Mouse (Mus musculus) kidney, postnatal 0 days (tissue): ENCODE measurements around the gene Tekt1. TPM values are rescaled to one million over a fixed set of nuclear protein-coding genes. Genes with fewer than 3 reads are reported as not detected.

Experiments
- ATAC-seq: fragments of 200-750 bp; cut with Nextera tagmentation; replicated peaks from 2 replicates; pipeline ENCODE4 v1.8.0; 2017; ENCODE audit warnings: low read depth, moderate number of reproducible peaks, moderate TSS enrichment, moderate library complexity; ENCODE audit not compliant: low FRiP score
- DNase-seq: peaks from one replicate; pipeline ENCODE4 v3.0.0-alpha.2; 2016; ENCODE audit warnings: low spot score
- H3K27ac ChIP-seq: fragments of 300-500 bp; sonication (generic); 2 replicates; pipeline ENCODE4 v1.5.1; 2014; ENCODE audit warnings: mild to moderate bottlenecking
- H3K27me3 ChIP-seq: fragments of 300-500 bp; sonication (generic); 2 replicates; pipeline ENCODE4 v1.6.1; 2014; ENCODE audit warnings: low read length, mixed read lengths; ENCODE audit not compliant: insufficient read depth
- H3K36me3 ChIP-seq: fragments of 300-500 bp; sonication (generic); 2 replicates; pipeline ENCODE4 v1.6.1; 2014; ENCODE audit warnings: low read length, mixed read lengths; ENCODE audit not compliant: insufficient read depth
- H3K4me1 ChIP-seq: fragments of 300-500 bp; sonication (generic); replicated peaks from 2 replicates; pipeline ENCODE4 v1.6.1; 2014; ENCODE audit warnings: antibody characterized with exemption, low read length, mixed read lengths; ENCODE audit not compliant: insufficient read depth
- H3K4me2 ChIP-seq: fragments of 300-500 bp; sonication (generic); 2 replicates; pipeline ENCODE4 v1.6.1; 2014; ENCODE audit warnings: mild to moderate bottlenecking, low read length, moderate library complexity, mixed read lengths
- H3K4me3 ChIP-seq: fragments of 300-500 bp; sonication (generic); replicated peaks from 2 replicates; pipeline ENCODE4 v1.5.1; 2014; ENCODE audit warnings: low read depth, low read length
- H3K9ac ChIP-seq: fragments of 300-500 bp; sonication (generic); 2 replicates; pipeline ENCODE4 v1.6.1; 2014; ENCODE audit warnings: low read depth, low read length
- H3K9me3 ChIP-seq: fragments of 300-500 bp; sonication (generic); replicated peaks from 2 replicates; pipeline ENCODE4 v1.6.1; 2016; ENCODE audit warnings: low read length, inconsistent platforms, mixed read lengths
- CTCF ChIP-seq: IDR thresholded peaks from 2 replicates; pipeline ENCODE4 v1.5.1; 2016; ENCODE audit warnings: antibody characterized with exemption, low read depth, mild to moderate bottlenecking, moderate library complexity
- WGBS: fragments of 180-500 bp; shearing (Covaris S2); extraction: QIAGEN DNeasy Blood & Tissue Kit; methylation state at CpG from one replicate; pipeline ENCODE4 v1.1.7; 2014; 5-methylcytosine and 5-hydroxymethylcytosine counted together
- microRNA-seq: library from miRNA; unstranded; fragments of <30 nt; microRNA quantifications from one replicate; pipeline ENCODE4, GENCODE M21; 2016
- polyA plus RNA-seq: library from polyadenylated mRNA; unstranded; fragments of >200 nt; fragmentation: Nextera tagmentation; extraction: Ambion mirVana; gene quantifications from 2 replicates; pipeline ENCODE4 v1.2.1, GENCODE M21; 2015

The Tekt1 gene
- polyA plus RNA-seq, 1 experiment from 2014 or later, result 5.1 TPM

GRCm38 (mm10) chr11:72308982-72309381 is 53.3 kb downstream of the Tekt1 start:
- no peak for ATAC-seq
- H3K4me1 ChIP-seq, result peaks cover 2% of the 10 kb centered on the region; the same call in 1 of the 2 replicates
- no peak overlapping the region for H3K27ac ChIP-seq
- H3K9ac ChIP-seq, result no peak overlapping the region
- H3K36me3 ChIP-seq, result no peaks in the 10 kb centered on the region
- DNase-seq, result no peak
- 0 out of 2 replicates have a peak, but pooled peaks cover 3% of the 10 kb centered on the region for H3K27me3 ChIP-seq
- H3K9me3 ChIP-seq, result no peaks in the 10 kb centered on the region
- no peak overlapping the region for H3K4me3 ChIP-seq
- no peak overlapping the region for H3K4me2 ChIP-seq
- 59% methylated on average over 2 of the region's 2 CpGs for whole genome bisulfite sequencing
- TF ChIP-seq CTCF, result no peak

GRCm38 (mm10) chr11:72307461-72307860 is 54.8 kb downstream of the Tekt1 start:
- Histone ChIP-seq H3K4me1 (no peaks in the 10 kb centered on the region), H3K9ac (no peak overlapping the region), H3K36me3 (no peaks in the 10 kb centered on the region), H3K27ac (no peak overlapping the region), H3K27me3 (no peaks in the 10 kb centered on the region), H3K9me3 (no peaks in the 10 kb centered on the region), H3K4me3 (no peak overlapping the region), H3K4me2 (no peak overlapping the region)
- ATAC-seq (no peak), DNase-seq (no peak)
- WGBS, result 76% methylated on average over 5 of the region's 5 CpGs
- no peak for TF ChIP-seq CTCF

- Histone ChIP-seq H3K27me3 (no peaks in the 10 kb centered on the region), H3K4me1 (peaks cover 11% of the 10 kb centered on the region; the same call in 1 of the 2 replicates), H3K4me2 (peak overlapping the region; percentile 53), H3K9ac (peak overlapping the region; percentile 49; the same call in 1 of the 2 replicates), H3K4me3 (peak overlapping the region; percentile 36), H3K27ac (peak overlapping the region; percentile 65), H3K9me3 (no peaks in the 10 kb centered on the region), H3K36me3 (no peaks in the 10 kb centered on the region)
- DNase-seq, result no peak
- ATAC-seq, result no peak
- 81% methylated on average over 7 of the region's 7 CpGs for WGBS
- no peak for TF ChIP-seq CTCF
Measured at GRCm38 (mm10) chr11:72302230-72302629, 60.0 kb downstream of the Tekt1 start.

GRCm38 (mm10) chr11:72301334-72301733 is 60.9 kb downstream of the Tekt1 start, which contains the start of gene Xaf1:
TSS of gene Xaf1 (plus strand) at chr11:72301629.
- no peak for TF ChIP-seq CTCF
- H3K9me3 ChIP-seq, result no peaks in the 10 kb centered on the region
- H3K27me3 ChIP-seq, result no peaks in the 10 kb centered on the region
- peak within 1 kb of the TSS; percentile 53 for H3K4me2 ChIP-seq
- H3K36me3 ChIP-seq, result no peaks in the 10 kb centered on the region
- ATAC-seq, result peak; percentile 84
- peaks cover 11% of the 10 kb centered on the region; the same call in 1 of the 2 replicates for H3K4me1 ChIP-seq
- peak; percentile 89 for DNase-seq
- H3K4me3 ChIP-seq, result peak within 1 kb of the TSS; percentile 36
- peak within 1 kb of the TSS; percentile 49; the same call in 1 of the 2 replicates for H3K9ac ChIP-seq
- peak within 1 kb of the TSS; percentile 65 for H3K27ac ChIP-seq
- WGBS, result 2% methylated on average over 6 of the region's 6 CpGs

Small RNA genes within 50 kb of the gene (microRNA-seq; reads per million reads assigned to microRNA genes)
- gene Mir6338, result not detected

Other genes starting within 250 kb of the Tekt1 start
- 0.42 and 0.45 TPM in 2 replicates for gene Pitpnm3, start 226.7 kb downstream of the Tekt1 start, polyA plus RNA-seq
- gene Gm43951, start 155.6 kb downstream of the Tekt1 start, polyA plus RNA-seq, result 0.05 and 0.10 TPM in 2 replicates
- gene 4933427D14Rik, start 155.0 kb downstream of the Tekt1 start, polyA plus RNA-seq, result 12.8 and 14.8 TPM in 2 replicates
- gene Txndc17, start 154.9 kb downstream of the Tekt1 start, polyA plus RNA-seq, result 260 and 268 TPM in 2 replicates
- 47.5 and 49.2 TPM in 2 replicates for gene Med31, start 146.8 kb downstream of the Tekt1 start, polyA plus RNA-seq
- gene Slc13a5, start 95.2 kb downstream of the Tekt1 start, polyA plus RNA-seq, result 0.04 and 0.10 TPM in 2 replicates
- gene Xaf1, start 60.8 kb downstream of the Tekt1 start, polyA plus RNA-seq, result 25.0 and 28.3 TPM in 2 replicates
- not detected in 2 replicates for gene Fbxo39, start 48.0 kb downstream of the Tekt1 start, polyA plus RNA-seq
- gene Smtnl2, start 49.3 kb upstream of the Tekt1 start, polyA plus RNA-seq, result 112 and 129 TPM in 2 replicates
- 3.3 and 3.8 TPM in 2 replicates for gene Ggt6, start 73.1 kb upstream of the Tekt1 start, polyA plus RNA-seq
- gene Mybbp1a, start 78.9 kb upstream of the Tekt1 start, polyA plus RNA-seq, result 107 and 109 TPM in 2 replicates
- gene Spns2, start 127.5 kb upstream of the Tekt1 start, polyA plus RNA-seq, result 6.3 and 7.4 TPM in 2 replicates
- gene Spns3, start 188.1 kb upstream of the Tekt1 start, polyA plus RNA-seq, result 0.99 and 1.1 TPM in 2 replicates
- 61.2 and 63.4 TPM in 2 replicates for gene Ube2g1, start 244.8 kb upstream of the Tekt1 start, polyA plus RNA-seq